Mouse (Mus musculus) testis, adult 2 months (tissue): ENCODE measurements around the gene Ifitm5.

Source experiments
- CTCF ChIP-seq: fragments of 200-500 bp; IDR thresholded peaks from 2 replicates; pipeline ENCODE4 v1.5.1; 2012; ENCODE audit warnings: low read depth, mild to moderate bottlenecking, inconsistent platforms, low read length, moderate library complexity; ENCODE audit not compliant: control insufficient read depth, insufficient read depth, insufficient replicate concordance
- POLR2A ChIP-seq: fragments of 200-500 bp; IDR thresholded peaks from 2 replicates; pipeline ENCODE4 v1.6.1; 2012; ENCODE audit warnings: low read depth, mild to moderate bottlenecking, inconsistent platforms, low read length, moderate library complexity; ENCODE audit not compliant: control insufficient read depth

DNA sequence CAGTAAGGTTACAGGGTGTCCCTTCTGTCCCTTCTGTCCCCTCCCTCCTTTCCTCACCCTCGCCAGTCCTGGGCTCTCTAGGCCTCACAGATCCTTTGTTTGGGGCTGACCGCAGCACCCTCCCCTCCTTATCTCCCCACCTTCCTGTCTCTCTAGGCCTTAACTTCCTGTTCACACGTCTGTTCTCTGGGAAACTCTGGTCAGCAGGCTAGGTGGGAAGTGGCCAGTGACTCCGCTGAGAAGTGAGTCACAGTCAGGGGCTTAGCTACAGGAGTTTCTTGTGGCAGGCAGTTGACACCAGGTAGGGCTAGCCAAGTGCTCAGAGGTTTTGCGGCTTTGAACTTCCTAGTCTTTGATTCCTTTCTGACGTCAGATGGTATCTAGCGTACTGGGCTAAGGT, 3.1 kb downstream of the Ifitm5 start:
- TF ChIP-seq CTCF (no peak), POLR2A (no peak)
